Mouse (Mus musculus): ENCODE results near the gene Nrm. TPM values are rescaled to one million over a fixed set of nuclear protein-coding genes. Genes with fewer than 3 reads are reported as not detected.

Nrm gene
- total and polyA plus RNA-seq, 3 experiments, result 11.1 to 49.9 TPM; not detected in 1

GRCm38 (mm10) chr17:35909919-35910369 is 48.8 kb downstream of the Nrm start, which contains the start of gene Atat1 (continued):
- TF ChIP-seq ELF1 (IDR thresholded peaks at IDR 0.05; ENCODE audit: low read depth, low read length) (peak; percentile 61; the same call in 1 of the 2 replicates), ZKSCAN1 (IDR thresholded peaks at IDR 0.05; ENCODE audit: low read depth, low read length) (peak; percentile 40; the same call in 1 of the 2 replicates)

DNA sequence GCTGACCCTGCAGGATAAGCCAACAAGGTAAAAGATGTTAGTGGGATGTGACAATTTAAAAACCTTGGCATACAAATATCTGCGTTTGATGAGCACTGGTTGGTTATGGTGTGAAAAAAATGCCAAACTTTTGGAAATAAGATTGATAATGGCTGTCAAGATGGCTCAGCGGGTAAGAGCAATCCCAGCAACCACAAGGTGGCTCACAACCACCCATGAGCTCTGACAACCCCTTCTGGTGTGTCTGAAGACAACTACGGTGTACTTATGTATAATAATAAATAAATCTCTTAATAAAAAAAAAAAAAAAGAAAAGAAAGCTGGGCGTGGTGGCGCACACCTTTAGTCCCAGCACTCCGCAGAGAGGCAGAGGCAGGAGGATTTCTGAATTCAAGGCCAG is 53.9 kb downstream of the Nrm start:
- no peak overlapping the region for H3K27ac ChIP-seq (ENCODE audit: control insufficient read depth, low read depth, low read length)
- TF ChIP-seq CTCF (IDR thresholded peaks at IDR 0.05 in 2 of 3, conservative IDR thresholded peaks at IDR 0.05 in 1 of 3; ENCODE audit: control insufficient read depth in 1 of 3, insufficient read depth in 1 of 3, low read depth in 2 of 3, low read length in 3 of 3, poor library complexity in 1 of 3, severe bottlenecking in 1 of 3) (0 out of 6 replicates have a peak, but pooled peaks of 2 of the 3 experiments have one; percentile 6 to 24), NELFE (IDR thresholded peaks at IDR 0.05; ENCODE audit: low read depth, low read length) (no peak)
- no peaks in the 10 kb centered on the region for H3K9me3 ChIP-seq (replicated peaks; ENCODE audit: insufficient read depth, low read length)
- H3K27me3 ChIP-seq (ENCODE audit: control insufficient read depth in 1 of 2, insufficient read depth in 2 of 2, low read length in 2 of 2), result no peaks in the 10 kb centered on the region
- H3K36me3 ChIP-seq (ENCODE audit: control insufficient read depth in 1 of 2, insufficient read depth in 2 of 2, low read length in 2 of 2), result peaks cover 0 to 22% of the 10 kb centered on the region in 2 experiments
- peak overlapping the region; percentile 79 to 82 for H3K4me3 ChIP-seq (ENCODE audit: control insufficient read depth in 1 of 2, insufficient read depth in 1 of 2, low read depth in 2 of 2, low read length in 2 of 2)
- H3K9ac ChIP-seq (ENCODE audit: control insufficient read depth, low read depth, low read length, poor library complexity, severe bottlenecking), result peak overlapping the region; percentile 91
- peak; percentile 33 for DNase-seq (ENCODE audit: low read depth, low spot score)
- peaks cover 50% of the 10 kb centered on the region for H3K79me2 ChIP-seq (ENCODE audit: control insufficient read depth, insufficient read depth, low read length, poor library complexity)
- H3K4me1 ChIP-seq (ENCODE audit: control insufficient read depth in 1 of 2, insufficient read depth in 2 of 2, low read length in 2 of 2), result peaks cover 0 to 19% of the 10 kb centered on the region in 2 experiments; a peak in 2 of 4 replicates

Other genes starting within 250 kb of the Nrm start
- gene Gm9573, start 234.7 kb upstream of the Nrm start, total RNA-seq (2012; rRNA removed), result not detected in 2 replicates
- not detected for gene Gm9573, start 234.7 kb upstream of the Nrm start, polyA plus RNA-seq (2012; ENCODE audit: insufficient read depth in 1 of 2, insufficient read length in 2 of 2, low read depth in 1 of 2, low replicate concordance in 2 of 2, missing spikeins in 1 of 2)
- gene Mucl3, start 217.6 kb upstream of the Nrm start, total RNA-seq (2012; rRNA removed), result 0.04 and 0.13 TPM in 2 replicates
- under 1 TPM in 1 of 2 experiments, not detected in 1; 0.11 TPM for gene Mucl3, start 217.6 kb upstream of the Nrm start, polyA plus RNA-seq (2012; ENCODE audit: insufficient read depth in 1 of 2, insufficient read length in 2 of 2, low read depth in 1 of 2, low replicate concordance in 2 of 2, missing spikeins in 1 of 2)
- 21.8 and 24.0 TPM in 2 replicates for gene Vars2, start 193.7 kb upstream of the Nrm start, total RNA-seq (2012; rRNA removed)
- 10 to 100 TPM in 1 of 2 experiments, not detected in 1; 34.0 TPM for gene Vars2, start 193.7 kb upstream of the Nrm start, polyA plus RNA-seq (2012; ENCODE audit: insufficient read depth in 1 of 2, insufficient read length in 2 of 2, low read depth in 1 of 2, low replicate concordance in 2 of 2, missing spikeins in 1 of 2)
- 68.1 and 76.3 TPM in 2 replicates for gene Gtf2h4, start 187.6 kb upstream of the Nrm start, total RNA-seq (2012; rRNA removed)
- gene Gtf2h4, start 187.6 kb upstream of the Nrm start, polyA plus RNA-seq (2012; ENCODE audit: insufficient read depth in 1 of 2, insufficient read length in 2 of 2, low read depth in 1 of 2, low replicate concordance in 2 of 2, missing spikeins in 1 of 2), result 10 to 100 TPM in 1 of 2 experiments, not detected in 1; 97.6 TPM
- 2.6 TPM in 2 replicates for gene Ddr1, start 156.7 kb upstream of the Nrm start, total RNA-seq (2012; rRNA removed)
- gene Ddr1, start 156.7 kb upstream of the Nrm start, polyA plus RNA-seq (2012; ENCODE audit: insufficient read depth in 1 of 2, insufficient read length in 2 of 2, low read depth in 1 of 2, low replicate concordance in 2 of 2, missing spikeins in 1 of 2), result 1 to 10 TPM in 1 of 2 experiments, not detected in 1; 7.9 TPM
- gene Ier3, start 39.6 kb upstream of the Nrm start, total RNA-seq (2012; rRNA removed), result 5.5 and 8.4 TPM in 2 replicates
- 10 to 100 TPM in 1 of 2 experiments, not detected in 1; 12.2 TPM for gene Ier3, start 39.6 kb upstream of the Nrm start, polyA plus RNA-seq (2012; ENCODE audit: insufficient read depth in 1 of 2, insufficient read length in 2 of 2, low read depth in 1 of 2, low replicate concordance in 2 of 2, missing spikeins in 1 of 2)
- gene Flot1, start 38.1 kb upstream of the Nrm start, total RNA-seq (2012; rRNA removed), result 38.1 and 39.5 TPM in 2 replicates
- gene Flot1, start 38.1 kb upstream of the Nrm start, polyA plus RNA-seq (2012; ENCODE audit: insufficient read depth in 1 of 2, insufficient read length in 2 of 2, low read depth in 1 of 2, low replicate concordance in 2 of 2, missing spikeins in 1 of 2), result 10 to 100 TPM in 1 of 2 experiments, not detected in 1; 64.1 TPM
- gene Tubb5, start 23.0 kb upstream of the Nrm start, total RNA-seq (2012; rRNA removed), result 1,137 and 1,211 TPM in 2 replicates
- gene Tubb5, start 23.0 kb upstream of the Nrm start, polyA plus RNA-seq (2012; ENCODE audit: insufficient read depth in 1 of 2, insufficient read length in 2 of 2, low read depth in 1 of 2, low replicate concordance in 2 of 2, missing spikeins in 1 of 2), result 1,000 to 10,000 TPM; 1,040 to 1,575 TPM
- 15.0 and 17.2 TPM in 2 replicates for gene Mdc1, start 19.8 kb upstream of the Nrm start, total RNA-seq (2012; rRNA removed)
- gene Mdc1, start 19.8 kb upstream of the Nrm start, polyA plus RNA-seq (2012; ENCODE audit: insufficient read depth in 1 of 2, insufficient read length in 2 of 2, low read depth in 1 of 2, low replicate concordance in 2 of 2, missing spikeins in 1 of 2), result 10 to 100 TPM; 46.6 to 77.9 TPM
- 10.1 and 12.7 TPM in 2 replicates for gene Ppp1r18, start 4.3 kb downstream of the Nrm start, total RNA-seq (2012; rRNA removed)
- 10 to 100 TPM in 1 of 2 experiments, not detected in 1; 36.2 TPM for gene Ppp1r18, start 4.3 kb downstream of the Nrm start, polyA plus RNA-seq (2012; ENCODE audit: insufficient read depth in 1 of 2, insufficient read length in 2 of 2, low read depth in 1 of 2, low replicate concordance in 2 of 2, missing spikeins in 1 of 2)
- gene Dhx16, start 18.5 kb downstream of the Nrm start, total RNA-seq (2012; rRNA removed), result 75.4 and 79.2 TPM in 2 replicates
- gene Dhx16, start 18.5 kb downstream of the Nrm start, polyA plus RNA-seq (2012; ENCODE audit: insufficient read depth in 1 of 2, insufficient read length in 2 of 2, low read depth in 1 of 2, low replicate concordance in 2 of 2, missing spikeins in 1 of 2), result 100 to 1,000 TPM in 1 of 2 experiments, not detected in 1; 101 TPM
- 10.9 and 11.4 TPM in 2 replicates for gene 2310061I04Rik, start 36.1 kb downstream of the Nrm start, total RNA-seq (2012; rRNA removed)
- gene 2310061I04Rik, start 36.1 kb downstream of the Nrm start, polyA plus RNA-seq (2012; ENCODE audit: insufficient read depth in 1 of 2, insufficient read length in 2 of 2, low read depth in 1 of 2, low replicate concordance in 2 of 2, missing spikeins in 1 of 2), result 100 to 1,000 TPM in 1 of 2 experiments, not detected in 1; 106 TPM
- 4.4 and 4.6 TPM in 2 replicates for gene Atat1, start 48.8 kb downstream of the Nrm start, total RNA-seq (2012; rRNA removed)
- 10 to 100 TPM in 1 of 2 experiments, not detected in 1; 14.4 TPM for gene Atat1, start 48.8 kb downstream of the Nrm start, polyA plus RNA-seq (2012; ENCODE audit: insufficient read depth in 1 of 2, insufficient read length in 2 of 2, low read depth in 1 of 2, low replicate concordance in 2 of 2, missing spikeins in 1 of 2)
- 149 and 179 TPM in 2 replicates for gene Mrps18b, start 55.1 kb downstream of the Nrm start, total RNA-seq (2012; rRNA removed)
- gene Mrps18b, start 55.1 kb downstream of the Nrm start, polyA plus RNA-seq (2012; ENCODE audit: insufficient read depth in 1 of 2, insufficient read length in 2 of 2, low read depth in 1 of 2, low replicate concordance in 2 of 2, missing spikeins in 1 of 2), result 100 to 1,000 TPM in 1 of 2 experiments, not detected in 1; 239 TPM
- gene Ppp1r10, start 55.1 kb downstream of the Nrm start, total RNA-seq (2012; rRNA removed), result 24.2 and 25.3 TPM in 2 replicates
- 10 to 100 TPM in 1 of 2 experiments, not detected in 1; 61.4 TPM for gene Ppp1r10, start 55.1 kb downstream of the Nrm start, polyA plus RNA-seq (2012; ENCODE audit: insufficient read depth in 1 of 2, insufficient read length in 2 of 2, low read depth in 1 of 2, low replicate concordance in 2 of 2, missing spikeins in 1 of 2)
- gene Abcf1, start 108.4 kb downstream of the Nrm start, total RNA-seq (2012; rRNA removed), result 137 and 142 TPM in 2 replicates
- gene Abcf1, start 108.4 kb downstream of the Nrm start, polyA plus RNA-seq (2012; ENCODE audit: insufficient read depth in 1 of 2, insufficient read length in 2 of 2, low read depth in 1 of 2, low replicate concordance in 2 of 2, missing spikeins in 1 of 2), result 100 to 1,000 TPM in 1 of 2 experiments, not detected in 1; 312 TPM
- gene Gnl1, start 118.5 kb downstream of the Nrm start, total RNA-seq (2012; rRNA removed), result 50.7 and 57.1 TPM in 2 replicates
- 10 to 100 TPM in 1 of 2 experiments, not detected in 1; 98.5 TPM for gene Gnl1, start 118.5 kb downstream of the Nrm start, polyA plus RNA-seq (2012; ENCODE audit: insufficient read depth in 1 of 2, insufficient read length in 2 of 2, low read depth in 1 of 2, low replicate concordance in 2 of 2, missing spikeins in 1 of 2)
- 12.2 and 13.8 TPM in 2 replicates for gene Prr3, start 118.9 kb downstream of the Nrm start, total RNA-seq (2012; rRNA removed)
- 10 to 100 TPM in 1 of 2 experiments, not detected in 1; 48.1 TPM for gene Prr3, start 118.9 kb downstream of the Nrm start, polyA plus RNA-seq (2012; ENCODE audit: insufficient read depth in 1 of 2, insufficient read length in 2 of 2, low read depth in 1 of 2, low replicate concordance in 2 of 2, missing spikeins in 1 of 2)
- 25.4 and 25.9 TPM in 2 replicates for gene H2-T24, start 159.2 kb downstream of the Nrm start, total RNA-seq (2012; rRNA removed)
- 10 to 100 TPM in 1 of 2 experiments, not detected in 1; 14.1 TPM for gene H2-T24, start 159.2 kb downstream of the Nrm start, polyA plus RNA-seq (2012; ENCODE audit: insufficient read depth in 1 of 2, insufficient read length in 2 of 2, low read depth in 1 of 2, low replicate concordance in 2 of 2, missing spikeins in 1 of 2)
- 18.3 and 20.3 TPM in 2 replicates for gene H2-T23, start 171.5 kb downstream of the Nrm start, total RNA-seq (2012; rRNA removed)
- gene H2-T23, start 171.5 kb downstream of the Nrm start, polyA plus RNA-seq (2012; ENCODE audit: insufficient read depth in 1 of 2, insufficient read length in 2 of 2, low read depth in 1 of 2, low replicate concordance in 2 of 2, missing spikeins in 1 of 2), result 10 to 100 TPM in 1 of 2 experiments, not detected in 1; 12.2 TPM
- gene H2-T22, start 181.4 kb downstream of the Nrm start, total RNA-seq (2012; rRNA removed), result 22.5 and 27.0 TPM in 2 replicates
- 10 to 100 TPM in 1 of 2 experiments, not detected in 1; 45.5 TPM for gene H2-T22, start 181.4 kb downstream of the Nrm start, polyA plus RNA-seq (2012; ENCODE audit: insufficient read depth in 1 of 2, insufficient read length in 2 of 2, low read depth in 1 of 2, low replicate concordance in 2 of 2, missing spikeins in 1 of 2)
- gene Gm6034, start 181.6 kb downstream of the Nrm start, total RNA-seq (2012; rRNA removed), result not detected in 2 replicates
- under 1 TPM in 1 of 2 experiments, not detected in 1; 0.11 TPM for gene Gm6034, start 181.6 kb downstream of the Nrm start, polyA plus RNA-seq (2012; ENCODE audit: insufficient read depth in 1 of 2, insufficient read length in 2 of 2, low read depth in 1 of 2, low replicate concordance in 2 of 2, missing spikeins in 1 of 2)
- 5.8 and 6.4 TPM in 2 replicates for gene Gm11127, start 197.1 kb downstream of the Nrm start, total RNA-seq (2012; rRNA removed)
- 1 to 10 TPM in 1 of 2 experiments, not detected in 1; 1.5 TPM for gene Gm11127, start 197.1 kb downstream of the Nrm start, polyA plus RNA-seq (2012; ENCODE audit: insufficient read depth in 1 of 2, insufficient read length in 2 of 2, low read depth in 1 of 2, low replicate concordance in 2 of 2, missing spikeins in 1 of 2)

Data from MEL (cell line).